Mouse (Mus musculus) heart, embryonic 10.5 days (tissue): ENCODE measurements around the gene Frmd4a. TPM values are rescaled to one million over a fixed set of nuclear protein-coding genes. Genes with fewer than 3 reads are reported as not detected.

Experiments
- DNase-seq: peaks from one replicate; pipeline ENCODE4 v3.0.0-alpha.2; 2017; ENCODE audit warnings: low spot score
- H3K27ac ChIP-seq: fragments of 300-500 bp; sonication (generic); 2 replicates; pipeline ENCODE4 v1.5.1; 2016; ENCODE audit warnings: mild to moderate bottlenecking
- H3K27me3 ChIP-seq: fragments of 300-500 bp; sonication (generic); 2 replicates; pipeline ENCODE4 v1.6.1; 2016; ENCODE audit warnings: mild to moderate bottlenecking; ENCODE audit not compliant: poor library complexity, insufficient read depth, severe bottlenecking
- H3K36me3 ChIP-seq: fragments of 300-500 bp; sonication (generic); 2 replicates; pipeline ENCODE4 v1.6.1; 2016; ENCODE audit warnings: mild to moderate bottlenecking, moderate library complexity
- H3K4me1 ChIP-seq: fragments of 300-500 bp; sonication (generic); 2 replicates; pipeline ENCODE4 v1.6.1; 2016; ENCODE audit warnings: mild to moderate bottlenecking
- H3K4me3 ChIP-seq: fragments of 300-500 bp; sonication (generic); 2 replicates; pipeline ENCODE4 v1.5.1; 2016; ENCODE audit warnings: mild to moderate bottlenecking, moderate library complexity
- H3K9me3 ChIP-seq: fragments of 300-500 bp; sonication (generic); 2 replicates; pipeline ENCODE4 v1.6.1; 2016; ENCODE audit warnings: mild to moderate bottlenecking, moderate library complexity
- WGBS: fragments of 180-500 bp; shearing (Covaris S2); methylation state at CpG from one replicate; pipeline ENCODE4 v1.1.7; 2016; 5-methylcytosine and 5-hydroxymethylcytosine counted together
- polyA plus RNA-seq: library from polyadenylated mRNA; unstranded; fragments of >200 nt; fragmentation: Nextera tagmentation; extraction: Ambion mirVana; gene quantifications from 2 replicates; pipeline ENCODE4 v1.2.1, GENCODE M21; 2016

Frmd4a gene
- polyA plus RNA-seq, 1 experiment from 2014 or later, result 29.4 TPM

DNA sequence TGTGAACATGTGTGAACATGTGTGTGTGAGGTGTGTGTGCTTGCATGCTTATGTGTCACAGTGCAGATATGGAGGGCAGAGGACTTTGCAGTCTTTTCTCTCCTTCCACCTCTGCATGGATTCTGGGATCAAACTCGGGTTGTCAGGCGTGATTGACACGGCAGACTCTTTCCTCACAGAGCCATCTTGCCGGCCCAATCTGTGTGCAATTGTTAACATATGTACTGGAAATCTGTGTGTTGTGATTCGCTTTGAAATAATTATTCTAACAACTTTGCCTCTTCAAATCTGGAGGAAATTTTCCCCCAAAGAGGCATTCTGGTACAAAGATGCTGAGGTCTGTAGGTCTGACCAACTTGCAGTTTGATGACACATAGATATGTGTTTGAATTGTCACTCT, 468.7 kb downstream of the Frmd4a start:
- Histone ChIP-seq H3K27ac (no peak overlapping the region), H3K27me3 (0 out of 2 replicates have a peak, but pooled peaks cover 3% of the 10 kb centered on the region), H3K36me3 (peaks cover 11% of the 10 kb centered on the region; the same call in 1 of the 2 replicates), H3K9me3 (no peaks in the 10 kb centered on the region), H3K4me1 (peaks cover 18% of the 10 kb centered on the region), H3K4me3 (no peak overlapping the region)
- 90% methylated on average over 5 of the region's 5 CpGs for WGBS
- no peak for DNase-seq

DNA sequence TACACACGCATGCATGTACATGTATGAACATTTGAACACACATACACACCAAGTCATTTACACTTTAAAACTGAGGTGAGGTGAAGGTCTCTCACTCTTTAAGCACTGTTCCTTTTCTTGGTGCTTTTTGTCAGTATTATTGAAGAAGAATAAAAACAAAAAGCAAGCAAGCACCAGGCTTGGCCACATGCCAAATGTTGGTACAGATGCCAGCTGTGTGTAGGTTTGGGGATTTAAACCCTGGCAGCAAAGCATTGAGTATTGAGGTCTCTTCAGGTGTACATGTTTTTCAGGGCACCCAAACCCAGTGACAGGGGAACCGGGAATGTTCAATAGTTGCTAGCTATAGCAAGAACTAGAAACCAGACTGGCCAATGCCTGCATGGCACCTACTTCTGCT, 469.8 kb downstream of the Frmd4a start:
- no peak for DNase-seq
- H3K27me3 ChIP-seq, result 0 out of 2 replicates have a peak, but pooled peaks cover 3% of the 10 kb centered on the region
- H3K27ac ChIP-seq, result no peak overlapping the region
- peaks cover 24% of the 10 kb centered on the region for H3K4me1 ChIP-seq
- no peaks in the 10 kb centered on the region for H3K9me3 ChIP-seq
- WGBS, result 91% methylated on average over 2 of the region's 2 CpGs
- H3K4me3 ChIP-seq, result no peak overlapping the region
- peaks cover 11% of the 10 kb centered on the region; the same call in 1 of the 2 replicates for H3K36me3 ChIP-seq

DNA sequence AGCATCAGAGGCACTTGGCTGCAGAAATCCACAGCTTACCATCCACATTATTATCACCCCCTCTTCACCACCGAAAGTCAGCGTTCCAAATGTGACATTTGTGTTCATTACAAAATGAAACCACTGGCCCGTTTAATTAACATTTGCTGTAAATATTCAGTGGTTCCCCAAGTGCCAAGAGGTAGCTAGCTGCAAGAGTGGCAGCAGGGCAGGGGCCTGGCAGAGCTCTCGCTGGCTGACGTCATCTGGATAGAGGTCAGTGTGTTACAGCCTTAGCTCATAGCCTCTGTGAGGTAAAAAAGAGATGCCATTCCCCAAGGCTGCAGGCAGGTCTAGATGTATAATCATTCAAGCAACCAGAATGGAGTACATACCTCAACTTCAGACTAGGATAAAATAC, 473.3 kb downstream of the Frmd4a start:
- Histone ChIP-seq H3K36me3 (0 out of 2 replicates have a peak, but pooled peaks cover 6% of the 10 kb centered on the region), H3K4me1 (peaks cover 53% of the 10 kb centered on the region), H3K9me3 (no peaks in the 10 kb centered on the region), H3K27ac (peak overlapping the region; percentile 36; the same call in 1 of the 2 replicates), H3K4me3 (no peak overlapping the region), H3K27me3 (0 out of 2 replicates have a peak, but pooled peaks cover 3% of the 10 kb centered on the region)
- DNase-seq, result no peak
- WGBS, result 81% methylated on average over 5 of the region's 5 CpGs

DNA sequence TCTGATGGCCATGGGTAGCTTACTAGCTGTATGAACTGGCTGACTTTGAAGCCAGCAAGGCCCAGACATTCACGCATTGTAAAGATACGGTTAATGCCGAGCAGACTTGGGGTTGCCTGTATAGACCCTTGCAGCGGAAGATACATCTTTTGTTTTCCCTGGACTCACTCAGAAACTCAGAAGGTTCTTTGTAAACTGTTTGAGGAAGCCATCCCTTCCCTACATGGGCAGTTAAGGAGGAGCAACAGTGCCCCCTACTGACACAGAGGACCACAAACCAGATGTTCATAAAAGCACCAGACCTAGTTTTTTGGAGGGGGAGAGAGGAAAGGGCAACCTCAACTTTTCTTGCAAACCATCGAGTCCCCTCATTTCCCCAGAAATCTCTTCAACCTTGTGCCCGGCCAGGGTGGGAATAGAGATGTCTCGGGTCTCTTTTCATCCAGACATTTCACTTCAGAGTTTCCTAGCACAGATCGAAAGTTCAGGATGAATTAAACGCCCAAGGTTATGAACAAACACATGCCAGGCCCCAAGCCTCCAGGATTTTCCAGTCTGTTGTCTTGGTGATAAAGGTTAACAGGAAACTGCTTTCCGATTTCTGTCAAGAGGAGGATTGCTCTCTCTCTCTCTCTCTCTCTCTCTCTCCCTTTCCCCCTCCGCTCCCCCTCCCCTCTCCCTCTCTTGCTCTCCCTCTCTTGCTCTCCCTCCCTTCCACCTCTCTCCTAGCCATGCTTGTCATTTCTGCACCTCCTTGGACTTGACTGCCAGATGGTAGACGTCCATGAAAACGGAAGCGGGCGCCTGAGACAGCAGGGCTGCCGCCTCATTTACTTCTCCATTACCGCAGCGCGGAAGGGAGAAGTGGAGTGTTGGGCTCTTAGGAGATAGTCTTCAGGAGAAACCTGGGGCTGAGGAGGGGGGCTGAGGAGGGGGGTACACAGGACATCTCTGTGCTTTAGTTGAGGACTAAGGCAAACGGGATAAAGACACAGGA, 475.3 kb downstream of the Frmd4a start:
- Histone ChIP-seq H3K27ac (peak overlapping the region; percentile 70), H3K36me3 (peaks cover 7% of the 10 kb centered on the region), H3K27me3 (0 out of 2 replicates have a peak, but pooled peaks cover 3% of the 10 kb centered on the region), H3K4me1 (peaks cover 53% of the 10 kb centered on the region), H3K9me3 (no peaks in the 10 kb centered on the region), H3K4me3 (no peak overlapping the region)
- 40% methylated on average over 20 of the region's 20 CpGs for WGBS
- peak; percentile 81 for DNase-seq

DNA sequence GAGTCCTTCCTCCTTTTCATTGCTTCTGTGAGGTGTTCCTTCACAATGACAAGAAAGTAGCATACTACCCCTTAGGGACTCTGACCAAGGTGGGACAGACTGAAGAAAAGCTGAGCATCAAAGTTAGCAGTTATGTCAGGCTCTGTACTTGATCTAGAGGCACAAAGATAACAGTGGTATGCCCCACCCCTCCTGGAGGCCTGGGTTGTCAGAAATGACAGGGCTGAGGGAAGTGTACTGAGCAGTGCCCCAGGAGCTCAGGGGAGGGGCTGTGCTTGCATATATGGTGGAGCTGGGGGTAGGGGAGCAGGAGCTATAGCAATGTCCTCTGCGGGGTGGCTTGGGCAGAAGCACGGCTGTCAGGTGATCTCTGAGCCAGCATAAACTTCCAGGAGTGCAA, 477.0 kb downstream of the Frmd4a start:
- H3K4me3 ChIP-seq, result no peak overlapping the region
- no peaks in the 10 kb centered on the region for H3K9me3 ChIP-seq
- no peak for DNase-seq
- H3K27ac ChIP-seq, result no peak overlapping the region; the same call in 1 of the 2 replicates
- H3K27me3 ChIP-seq, result 0 out of 2 replicates have a peak, but pooled peaks cover under 1% of the 10 kb centered on the region
- WGBS, result 23% methylated on average over 2 of the region's 2 CpGs
- H3K4me1 ChIP-seq, result peaks cover 51% of the 10 kb centered on the region
- H3K36me3 ChIP-seq, result peaks cover 13% of the 10 kb centered on the region

DNA sequence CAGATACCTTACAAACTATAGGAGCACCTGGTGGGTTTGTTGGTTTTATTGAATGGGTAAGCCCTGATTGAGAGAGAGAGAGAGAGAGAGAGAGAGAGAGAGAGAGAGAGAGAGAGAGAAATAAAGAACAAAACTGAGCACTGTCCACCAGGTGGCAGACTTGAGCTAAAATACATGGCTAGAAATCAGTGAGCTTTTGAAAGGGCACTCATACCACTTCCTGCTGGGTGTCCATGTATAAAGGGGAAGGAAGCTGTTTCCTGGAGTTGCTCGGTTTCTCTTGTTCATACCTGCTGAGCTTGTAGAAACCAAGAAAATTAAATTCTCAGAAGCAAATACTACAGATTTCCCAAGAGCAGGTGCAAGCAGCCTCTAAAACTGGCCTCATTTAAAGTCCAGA, 481.7 kb downstream of the Frmd4a start:
- no peak overlapping the region for H3K4me3 ChIP-seq
- DNase-seq, result no peak
- H3K4me1 ChIP-seq, result peaks cover 25% of the 10 kb centered on the region
- no peak overlapping the region for H3K27ac ChIP-seq
- H3K36me3 ChIP-seq, result peaks cover 12% of the 10 kb centered on the region
- H3K27me3 ChIP-seq, result no peaks in the 10 kb centered on the region
- WGBS, result 6% methylated on average over 1 of the region's 1 CpGs
- no peaks in the 10 kb centered on the region for H3K9me3 ChIP-seq

DNA sequence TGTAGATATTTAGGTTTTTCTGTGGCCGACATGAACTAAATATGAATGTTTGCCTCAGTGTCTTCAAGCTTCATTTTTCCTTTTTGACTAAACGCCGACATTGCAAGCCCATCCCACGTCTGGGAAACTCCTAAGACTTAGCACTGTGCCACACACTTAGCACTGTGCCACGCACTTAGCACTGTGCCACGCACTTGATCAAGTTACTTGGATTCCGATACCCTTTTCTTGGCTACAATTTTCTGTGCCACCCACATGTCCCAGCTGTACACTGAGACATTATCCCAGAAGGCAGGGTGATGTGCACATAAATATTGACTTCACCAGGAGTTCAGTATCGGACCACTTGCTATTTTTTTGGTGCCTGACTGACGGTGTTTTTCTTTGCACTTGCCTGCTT, 482.4 kb downstream of the Frmd4a start:
- H3K4me3 ChIP-seq, result no peak overlapping the region
- DNase-seq, result no peak
- peaks cover 18% of the 10 kb centered on the region for H3K4me1 ChIP-seq
- H3K9me3 ChIP-seq, result no peaks in the 10 kb centered on the region
- H3K27me3 ChIP-seq, result no peaks in the 10 kb centered on the region
- peaks cover 13% of the 10 kb centered on the region for H3K36me3 ChIP-seq
- no peak overlapping the region for H3K27ac ChIP-seq
- WGBS, result 93% methylated on average over 9 of the region's 9 CpGs

DNA sequence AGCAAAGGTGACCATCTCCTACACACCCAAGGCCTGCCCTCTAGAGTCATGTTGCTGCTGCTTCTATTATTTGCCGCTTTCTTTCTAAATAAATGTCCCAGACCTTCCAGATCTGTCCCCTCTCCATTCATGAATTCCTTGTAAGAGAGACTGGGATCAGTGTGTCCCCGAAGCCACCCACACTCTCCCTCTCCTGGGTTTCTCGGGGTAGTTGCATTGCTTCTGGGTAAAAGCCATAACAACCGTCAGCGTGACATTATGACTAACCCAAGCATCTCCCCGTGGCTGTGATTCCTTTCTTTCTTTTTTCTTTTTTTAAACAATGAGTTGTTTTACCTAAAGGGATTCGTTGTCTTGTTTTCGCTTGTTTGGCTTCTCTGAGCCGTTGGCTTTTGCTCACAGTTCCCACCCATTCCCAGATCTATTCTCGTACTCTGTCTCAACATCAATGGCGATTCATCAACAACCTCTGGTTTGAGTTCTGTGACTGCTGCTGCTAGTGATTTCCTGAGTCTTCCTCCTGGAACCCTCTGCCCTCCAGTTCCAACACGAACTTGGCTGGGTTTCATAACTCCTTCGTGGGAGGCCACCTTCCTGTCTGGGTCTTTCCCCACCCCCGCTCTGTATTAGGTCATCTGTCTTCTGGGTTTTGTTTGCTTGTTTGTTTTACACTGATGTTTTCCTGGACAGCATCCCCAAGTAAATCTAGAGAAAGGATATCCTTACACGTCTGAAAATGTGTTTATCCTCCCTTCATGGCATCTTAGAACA, 483.9 kb downstream of the Frmd4a start:
- H3K27me3 ChIP-seq, result no peaks in the 10 kb centered on the region
- H3K36me3 ChIP-seq, result peaks cover 19% of the 10 kb centered on the region
- H3K27ac ChIP-seq, result no peak overlapping the region
- H3K4me3 ChIP-seq, result no peak overlapping the region
- H3K4me1 ChIP-seq, result peaks cover 14% of the 10 kb centered on the region; the same call in 1 of the 2 replicates
- no peak for DNase-seq
- no peaks in the 10 kb centered on the region for H3K9me3 ChIP-seq
- 78% methylated on average over 15 of the region's 15 CpGs for WGBS

DNA sequence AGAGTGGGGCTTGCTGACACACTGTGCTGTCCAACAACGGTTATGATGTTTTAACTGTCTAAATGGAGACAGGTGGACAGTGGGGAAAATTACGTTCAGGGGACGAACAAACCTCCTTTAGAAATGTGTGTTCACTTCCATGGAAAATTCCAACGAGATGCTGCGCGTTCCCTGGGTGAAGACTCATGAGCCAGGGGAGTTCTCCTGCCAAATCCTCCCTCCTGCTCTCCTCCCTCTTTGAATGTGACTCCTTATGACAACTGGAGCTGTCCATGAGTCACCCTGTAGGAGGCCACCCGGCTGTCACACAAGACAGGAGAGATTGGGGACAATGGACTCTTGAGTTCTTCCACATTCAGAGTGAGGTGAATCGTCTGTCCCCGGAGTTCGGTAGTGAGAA, 486.9 kb downstream of the Frmd4a start:
- H3K4me1 ChIP-seq, result peaks cover 14% of the 10 kb centered on the region; the same call in 1 of the 2 replicates
- 0 out of 2 replicates have a peak, but pooled peaks cover 8% of the 10 kb centered on the region for H3K36me3 ChIP-seq
- DNase-seq, result no peak
- no peak overlapping the region for H3K4me3 ChIP-seq
- no peaks in the 10 kb centered on the region for H3K9me3 ChIP-seq
- H3K27ac ChIP-seq, result no peak overlapping the region
- no peaks in the 10 kb centered on the region for H3K27me3 ChIP-seq
- WGBS, result 75% methylated on average over 10 of the region's 10 CpGs

DNA sequence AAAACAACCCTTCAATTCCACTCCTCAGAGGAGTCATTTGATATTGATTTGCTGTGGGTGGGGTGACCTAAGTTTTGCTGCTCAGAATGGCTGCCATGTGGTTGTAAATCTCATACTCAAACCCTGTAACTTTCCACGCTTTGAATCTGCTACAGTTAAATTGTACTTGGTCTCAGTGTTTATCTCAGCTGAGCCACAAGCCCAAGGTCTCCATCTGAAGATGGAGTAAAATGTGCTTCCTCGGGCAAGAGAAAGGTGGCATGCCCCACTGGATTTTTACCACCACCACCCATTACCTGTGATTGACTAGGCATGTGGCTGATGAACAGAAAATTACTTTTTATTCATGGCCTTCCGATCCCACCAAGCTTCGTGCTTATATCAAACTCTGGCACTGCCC, 488.2 kb downstream of the Frmd4a start:
- no peak for DNase-seq
- WGBS, result 89% methylated on average over 4 of the region's 4 CpGs
- no peak overlapping the region for H3K27ac ChIP-seq
- H3K27me3 ChIP-seq, result no peaks in the 10 kb centered on the region
- H3K4me1 ChIP-seq, result peaks cover 14% of the 10 kb centered on the region; the same call in 1 of the 2 replicates
- no peaks in the 10 kb centered on the region for H3K9me3 ChIP-seq
- 0 out of 2 replicates have a peak, but pooled peaks cover 8% of the 10 kb centered on the region for H3K36me3 ChIP-seq
- H3K4me3 ChIP-seq, result no peak overlapping the region

DNA sequence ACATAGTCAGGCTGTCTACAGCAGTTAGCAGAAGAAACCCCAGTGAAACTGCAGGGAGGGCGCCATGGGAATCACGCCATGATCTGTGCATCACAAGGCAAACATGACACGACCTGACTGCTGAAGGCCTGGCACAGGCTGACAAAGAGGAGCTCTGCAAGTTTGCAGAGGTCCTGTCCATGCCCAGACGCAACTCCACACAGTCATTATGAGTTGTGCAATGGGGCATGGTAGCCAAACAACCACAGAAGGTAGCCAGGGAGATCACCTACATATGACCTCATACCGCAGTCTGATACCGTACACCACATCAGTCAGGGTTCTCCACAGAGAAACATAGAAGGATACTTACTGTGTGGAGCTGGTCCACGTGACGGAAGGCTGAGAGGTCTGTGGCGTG, 489.1 kb downstream of the Frmd4a start:
- Histone ChIP-seq H3K9me3 (no peaks in the 10 kb centered on the region), H3K36me3 (0 out of 2 replicates have a peak, but pooled peaks cover 6% of the 10 kb centered on the region), H3K27ac (no peak overlapping the region), H3K4me3 (no peak overlapping the region), H3K27me3 (no peaks in the 10 kb centered on the region), H3K4me1 (peaks cover 8% of the 10 kb centered on the region; the same call in 1 of the 2 replicates)
- 91% methylated on average over 9 of the region's 9 CpGs for WGBS
- DNase-seq, result no peak

DNA sequence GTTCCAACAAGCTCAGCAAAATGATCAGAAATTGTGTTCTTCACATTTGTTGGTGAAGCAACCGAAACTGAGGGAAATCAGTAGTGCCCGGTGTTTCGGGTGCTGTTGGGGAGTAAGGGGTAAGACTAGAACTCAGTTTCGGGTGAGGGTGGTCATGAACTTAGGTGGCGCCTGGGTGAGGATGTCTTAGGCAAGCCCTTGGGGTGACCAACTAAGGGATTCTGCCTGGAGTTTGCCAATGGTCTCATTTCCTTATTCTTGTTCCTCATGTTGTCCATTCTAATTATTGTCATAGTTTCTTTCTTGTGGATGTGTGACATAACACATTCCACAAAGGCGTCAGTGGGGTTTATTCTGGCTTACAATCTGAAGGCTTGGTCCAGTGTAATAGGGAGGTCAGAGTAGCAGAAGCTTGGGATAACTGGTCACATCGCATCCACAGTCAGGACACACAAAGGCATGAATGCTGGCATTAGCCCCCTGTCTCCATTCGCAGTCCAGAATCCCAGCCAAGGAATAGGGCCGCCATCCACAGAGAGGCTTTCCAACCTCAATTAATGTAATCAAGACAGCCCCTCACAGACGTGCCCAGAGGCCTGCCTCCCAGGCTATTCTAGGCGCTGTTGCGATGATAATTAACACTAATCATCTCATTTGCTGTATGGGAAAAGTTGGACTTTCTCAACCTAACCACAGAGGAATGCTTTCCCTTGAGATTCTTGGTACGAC, 490.5 kb downstream of the Frmd4a start:
- WGBS, result 87% methylated on average over 13 of the region's 13 CpGs
- DNase-seq, result no peak
- Histone ChIP-seq H3K27ac (no peak overlapping the region), H3K4me1 (peaks cover 5% of the 10 kb centered on the region), H3K36me3 (0 out of 2 replicates have a peak, but pooled peaks cover 6% of the 10 kb centered on the region), H3K9me3 (no peaks in the 10 kb centered on the region), H3K4me3 (no peak overlapping the region), H3K27me3 (no peaks in the 10 kb centered on the region)
